Mouse (Mus musculus) layer of hippocampus, postnatal 36 days (tissue): ENCODE measurements at regions not wholly inside any gene's neighbourhood (a gene's known extent, or its start where the extent isn't known, plus 50 kb on each side); places are given as distances from the start of the nearest gene placed in this dataset.
"Not testable (repeated sequence)": the region's sequence is repeated elsewhere in the genome, so short reads cannot be mapped to it uniquely, and the experiment has no call there.

ENCODE experiments used
- DNase-seq, 2 experiments: peaks; one replicate each; pipeline ENCODE4 v3.0.0; 2022

GRCm38 (mm10) chr3:18746206-18746605 lies 798.0 kb downstream of the Cypt12 start:
- DNase-seq: no peak

GRCm38 (mm10) chr3:18746898-18747297 lies 798.7 kb downstream of the Cypt12 start:
- no peak for DNase-seq

- no peak for DNase-seq
Measured at GRCm38 (mm10) chr3:18751660-18752259, 803.5 kb downstream of the Cypt12 start.

- DNase-seq: peak; percentile 58 to 62
Measured at GRCm38 (mm10) chr3:18764301-18765078, 816.3 kb downstream of the Cypt12 start.

GRCm38 (mm10) chr3:18778481-18778880 lies 830.3 kb downstream of the Cypt12 start:
- no peak for DNase-seq

GRCm38 (mm10) chr3:18787531-18788176 lies 839.4 kb downstream of the Cypt12 start:
- DNase-seq: no peak

GRCm38 (mm10) chr3:18802794-18803193 lies 825.7 kb downstream of the 1700064H15Rik start:
- no peak for DNase-seq

GRCm38 (mm10) chr3:18828788-18829320 lies 799.6 kb downstream of the 1700064H15Rik start:
- not testable (repeated sequence) for DNase-seq

GRCm38 (mm10) chr3:18868117-18868739 lies 760.2 kb downstream of the 1700064H15Rik start:
- DNase-seq: no peak

- DNase-seq: no peak
Measured at GRCm38 (mm10) chr3:18868758-18869157, 759.7 kb downstream of the 1700064H15Rik start.

- DNase-seq: no peak
Measured at GRCm38 (mm10) chr3:18877060-18877459, 751.4 kb downstream of the 1700064H15Rik start.

- no peak for DNase-seq
Measured at GRCm38 (mm10) chr3:18877572-18877971, 750.9 kb downstream of the 1700064H15Rik start.

GRCm38 (mm10) chr3:18881186-18881585 lies 747.3 kb downstream of the 1700064H15Rik start:
- no peak for DNase-seq

GRCm38 (mm10) chr3:18892813-18893212 lies 735.7 kb downstream of the 1700064H15Rik start:
- no peak for DNase-seq

GRCm38 (mm10) chr3:18905769-18906168 lies 722.7 kb downstream of the 1700064H15Rik start:
- peak; percentile 23 to 28 for DNase-seq

GRCm38 (mm10) chr3:18906210-18906609 lies 722.3 kb downstream of the 1700064H15Rik start:
- DNase-seq: no peak

- no peak for DNase-seq
Measured at GRCm38 (mm10) chr3:18908737-18909136, 719.7 kb downstream of the 1700064H15Rik start.

GRCm38 (mm10) chr3:18928401-18929104 lies 699.9 kb downstream of the 1700064H15Rik start:
- no peak for DNase-seq

- no peak for DNase-seq
Measured at GRCm38 (mm10) chr3:18929105-18929492, 699.4 kb downstream of the 1700064H15Rik start.

GRCm38 (mm10) chr3:18932983-18933726 lies 695.3 kb downstream of the 1700064H15Rik start:
- peak in 1 of 2 experiments; percentile 14 for DNase-seq

- DNase-seq: no peak
Measured at GRCm38 (mm10) chr3:18934891-18935290, 693.6 kb downstream of the 1700064H15Rik start.
